Mouse (Mus musculus): Measurements from ENCODE around the gene 1700023F06Rik. TPM values are rescaled to one million over a fixed set of nuclear protein-coding genes. Genes with fewer than 3 reads are reported as not detected.

1700023F06Rik gene
- polyA plus RNA-seq (2017; shearing (Covaris generic)): not detected

DNA sequence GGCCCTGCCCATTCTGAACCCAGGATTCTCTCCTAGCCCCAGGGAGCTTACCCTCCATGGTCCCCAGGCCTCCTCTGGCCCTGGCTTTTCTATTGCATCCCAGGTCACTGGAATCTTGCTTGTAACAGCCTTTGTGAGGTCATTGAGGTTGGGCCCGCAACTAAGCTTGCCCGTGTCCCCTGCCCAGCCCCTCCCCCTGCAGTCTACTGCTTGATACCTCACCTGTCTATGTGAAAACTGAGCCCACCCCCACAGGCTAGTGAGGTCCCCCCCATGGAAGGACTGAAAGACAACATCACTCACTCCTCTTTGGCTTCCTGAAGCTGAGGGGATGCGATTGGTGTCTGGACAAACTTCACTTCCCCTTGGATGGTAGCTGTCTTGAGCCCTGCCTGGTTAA, at the start of gene 1700023F06Rik:
1700023F06Rik (minus strand) TSS at position 101 of the 400 bp plus-strand sequence.

GRCm38 (mm10) chr11:103217790-103218516, 9.6 kb upstream of the 1700023F06Rik start, which contains the start of gene Spata32:
Gene Spata32 (minus strand): TSS chr11:103218432.

GRCm38 (mm10) chr11:103170494-103171285, 37.7 kb downstream of the 1700023F06Rik start, which contains the start of gene Fmnl1:
Gene Fmnl1 (plus strand): TSS chr11:103171107.

Other genes with a start within 250 kb of the 1700023F06Rik start
- 66.1 TPM for gene Nmt1, start 180.4 kb downstream of the 1700023F06Rik start, polyA plus RNA-seq (2017; shearing (Covaris generic))
- 8.9 TPM for gene Dcakd, start 180.2 kb downstream of the 1700023F06Rik start, polyA plus RNA-seq (2017; shearing (Covaris generic))
- gene Plcd3, start 106.9 kb downstream of the 1700023F06Rik start, polyA plus RNA-seq (2017; shearing (Covaris generic)): 0.99 TPM
- 39.0 TPM for gene Acbd4, start 106.9 kb downstream of the 1700023F06Rik start, polyA plus RNA-seq (2017; shearing (Covaris generic))
- 10.8 TPM for gene Hexim1, start 92.3 kb downstream of the 1700023F06Rik start, polyA plus RNA-seq (2017; shearing (Covaris generic))
- gene Hexim2, start 76.1 kb downstream of the 1700023F06Rik start, polyA plus RNA-seq (2017; shearing (Covaris generic)): 3.0 TPM
- 178 TPM for gene Fmnl1, start 37.5 kb downstream of the 1700023F06Rik start, polyA plus RNA-seq (2017; shearing (Covaris generic))
- not detected for gene Spata32, start 9.9 kb upstream of the 1700023F06Rik start, polyA plus RNA-seq (2017; shearing (Covaris generic))
- 154 TPM for gene Map3k14, start 58.9 kb upstream of the 1700023F06Rik start, polyA plus RNA-seq (2017; shearing (Covaris generic))
- 57.1 TPM for gene Arhgap27, start 155.1 kb upstream of the 1700023F06Rik start, polyA plus RNA-seq (2017; shearing (Covaris generic))
- 23.3 TPM for gene Plekhm1, start 204.1 kb upstream of the 1700023F06Rik start, polyA plus RNA-seq (2017; shearing (Covaris generic))

Data from effector memory CD4-positive, alpha-beta T cell, adult 5 months (primary cell).